Mouse (Mus musculus): Measurements from ENCODE around the gene Ucn3. TPM values are rescaled to one million over a fixed set of nuclear protein-coding genes. Genes with fewer than 3 reads are reported as not detected.

Ucn3 gene
- not detected in 2 replicates for polyA plus RNA-seq (2012; rRNA removed; ENCODE audit: low replicate concordance)

GRCm38 (mm10) chr13:3945249-3945648 is at the start of gene Ucn3:
Gene Ucn3 (minus strand): TSS chr13:3945349.

DNA sequence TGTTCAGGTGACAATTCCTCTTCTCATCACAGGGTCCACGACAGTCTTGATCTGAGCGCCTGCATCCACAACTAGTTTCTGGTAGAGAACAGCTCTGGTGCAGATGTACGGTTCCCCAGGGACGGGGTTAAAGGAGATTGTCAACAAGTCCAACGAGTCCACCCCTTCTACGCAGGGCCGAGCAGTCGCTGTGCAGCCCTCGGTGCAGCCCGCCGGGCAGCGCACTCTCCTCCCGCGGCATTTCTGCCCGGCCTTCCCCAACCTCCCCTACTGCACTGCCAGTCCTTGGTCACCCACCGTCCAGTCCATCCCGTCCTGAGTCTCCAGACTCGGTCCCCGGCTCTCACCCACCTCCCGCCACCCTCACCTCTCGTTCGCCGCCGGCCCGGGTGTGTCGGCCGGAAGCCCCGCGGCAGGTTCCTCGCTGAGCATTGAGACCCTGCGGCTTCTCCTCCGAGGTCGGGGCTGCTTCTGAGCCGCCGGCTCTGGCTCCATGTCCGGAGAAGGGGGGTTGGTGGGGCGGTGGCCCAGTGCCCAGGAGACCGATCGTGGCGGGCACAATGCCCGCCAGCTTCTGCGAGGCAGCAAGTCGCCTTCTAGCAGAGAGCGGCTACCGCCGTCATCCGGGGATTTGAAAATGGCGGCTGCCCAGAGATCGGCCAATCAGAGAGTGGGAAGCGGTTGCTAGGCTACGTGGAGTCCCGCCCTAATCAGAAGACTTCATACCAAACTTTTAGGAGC is 27.4 kb downstream of the Ucn3 start, which contains the start of the genes Net1 and Tubal3:
Net1 (minus strand) TSS at position 650 of the 741 bp plus-strand sequence.
Tubal3 (plus strand) TSS at position 704 of the 741 bp plus-strand sequence.

Other genes with a start within 250 kb of the Ucn3 start
- 0.10 and 0.22 TPM in 2 replicates for gene Calml3, start 141.0 kb downstream of the Ucn3 start, polyA plus RNA-seq (2012; rRNA removed; ENCODE audit: low replicate concordance)
- not detected in 2 replicates for gene Calm4, start 107.6 kb downstream of the Ucn3 start, polyA plus RNA-seq (2012; rRNA removed; ENCODE audit: low replicate concordance)
- not detected in 2 replicates for gene Calm5, start 91.2 kb downstream of the Ucn3 start, polyA plus RNA-seq (2012; rRNA removed; ENCODE audit: low replicate concordance)
- 39.4 and 52.6 TPM in 2 replicates for gene Net1, start 27.1 kb downstream of the Ucn3 start, polyA plus RNA-seq (2012; rRNA removed; ENCODE audit: low replicate concordance)
- 0.09 TPM in 1 of 2 replicates, not detected in the other for gene Tubal3, start 27.1 kb downstream of the Ucn3 start, polyA plus RNA-seq (2012; rRNA removed; ENCODE audit: low replicate concordance)
- gene Akr1c14, start 103.7 kb upstream of the Ucn3 start, polyA plus RNA-seq (2012; rRNA removed; ENCODE audit: low replicate concordance), result 6.4 and 20.7 TPM in 2 replicates
- gene Akr1c18, start 205.3 kb upstream of the Ucn3 start, polyA plus RNA-seq (2012; rRNA removed; ENCODE audit: low replicate concordance), result 0.33 and 0.50 TPM in 2 replicates
- gene Akr1c13, start 245.8 kb upstream of the Ucn3 start, polyA plus RNA-seq (2012; rRNA removed; ENCODE audit: low replicate concordance), result 6.6 and 10.5 TPM in 2 replicates

Data from subcutaneous adipose tissue, adult 2 months (tissue).